Mouse (Mus musculus) testis, postnatal 10 days (tissue): ENCODE measurements around the gene Pbld2.
"Not testable (repeated sequence)": the region's sequence is repeated elsewhere in the genome, so short reads cannot be mapped to it uniquely, and the experiment has no call there.

Source experiments
- DNase-seq: peaks from one replicate; pipeline ENCODE4 v3.0.0; 2021; ENCODE audit warnings: low spot score

The Pbld2 gene

DNA sequence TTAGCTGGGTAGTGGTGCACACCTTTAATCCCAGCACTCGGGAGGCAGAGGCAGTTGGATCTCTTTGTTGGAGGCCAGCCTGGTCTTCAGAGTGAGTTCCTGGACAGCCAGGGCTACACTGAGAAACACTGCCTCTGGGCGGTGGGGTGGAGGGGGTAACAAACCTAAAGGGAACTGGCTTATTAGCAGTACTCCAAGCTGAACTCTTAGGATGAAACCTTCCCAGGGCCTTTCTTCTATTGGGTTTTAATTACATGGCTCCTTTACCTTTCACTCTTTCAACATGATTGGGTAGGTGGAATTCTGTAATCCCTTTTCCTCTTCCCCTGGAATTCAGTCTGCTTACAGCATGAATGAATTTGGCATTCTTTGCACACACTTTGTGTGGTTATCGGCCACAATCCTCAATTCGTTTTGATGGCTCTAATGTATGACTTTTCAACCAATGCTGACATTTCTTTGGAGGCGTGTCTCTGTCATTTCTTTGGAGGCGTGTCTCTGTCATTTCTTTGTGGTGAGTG is 1.4 kb downstream of the Pbld2 start:
- no peak for DNase-seq

DNA sequence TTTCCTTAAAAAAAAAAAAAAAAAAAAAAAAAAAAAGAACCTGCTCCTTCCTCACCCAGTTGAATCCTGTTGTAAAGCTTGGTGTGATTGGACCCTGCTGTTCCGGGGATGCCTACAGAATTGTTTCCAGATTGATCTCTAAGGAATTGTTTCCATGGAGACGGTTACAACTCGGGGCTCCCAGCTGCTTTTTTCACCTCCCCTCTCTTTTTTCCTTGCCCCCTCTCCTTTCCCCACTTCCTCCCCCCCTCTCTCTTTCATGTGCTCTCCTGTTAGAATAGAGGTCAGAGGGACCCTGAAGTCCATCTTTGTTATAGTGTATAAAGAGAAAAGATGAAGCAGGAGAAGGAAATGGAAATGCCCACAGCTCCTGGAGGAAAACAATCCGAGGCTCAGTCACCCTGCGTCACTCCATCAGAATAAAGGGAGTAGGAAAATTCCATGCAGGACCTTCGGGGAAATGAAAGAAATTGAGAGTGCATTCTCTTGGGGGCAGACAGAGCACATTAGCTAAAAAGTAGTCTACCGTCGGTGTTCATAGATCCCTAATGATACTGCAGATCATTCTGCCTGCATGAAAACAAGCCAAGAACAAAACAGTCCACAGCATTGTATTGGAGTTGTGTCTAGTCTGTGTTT is 2.2 kb downstream of the Pbld2 start:
- DNase-seq: no peak

DNA sequence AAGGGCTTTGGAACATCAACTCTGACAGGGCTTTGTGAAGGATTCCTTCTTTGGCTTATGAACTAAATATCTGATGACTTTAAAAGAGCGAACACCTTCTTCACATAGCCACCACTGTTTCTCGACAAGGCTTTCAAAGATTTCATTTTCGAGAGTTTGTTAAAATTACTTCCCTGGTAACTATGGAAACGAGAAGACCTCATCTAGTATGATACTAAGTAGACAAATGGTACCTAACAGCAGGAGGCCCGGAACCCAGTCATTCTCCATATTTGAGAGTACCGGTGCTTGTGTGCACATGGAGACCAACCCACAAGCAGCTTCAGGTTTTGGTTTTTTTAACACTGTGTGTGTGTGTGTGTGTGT is 2.7 kb downstream of the Pbld2 start:
- DNase-seq: no peak

DNA sequence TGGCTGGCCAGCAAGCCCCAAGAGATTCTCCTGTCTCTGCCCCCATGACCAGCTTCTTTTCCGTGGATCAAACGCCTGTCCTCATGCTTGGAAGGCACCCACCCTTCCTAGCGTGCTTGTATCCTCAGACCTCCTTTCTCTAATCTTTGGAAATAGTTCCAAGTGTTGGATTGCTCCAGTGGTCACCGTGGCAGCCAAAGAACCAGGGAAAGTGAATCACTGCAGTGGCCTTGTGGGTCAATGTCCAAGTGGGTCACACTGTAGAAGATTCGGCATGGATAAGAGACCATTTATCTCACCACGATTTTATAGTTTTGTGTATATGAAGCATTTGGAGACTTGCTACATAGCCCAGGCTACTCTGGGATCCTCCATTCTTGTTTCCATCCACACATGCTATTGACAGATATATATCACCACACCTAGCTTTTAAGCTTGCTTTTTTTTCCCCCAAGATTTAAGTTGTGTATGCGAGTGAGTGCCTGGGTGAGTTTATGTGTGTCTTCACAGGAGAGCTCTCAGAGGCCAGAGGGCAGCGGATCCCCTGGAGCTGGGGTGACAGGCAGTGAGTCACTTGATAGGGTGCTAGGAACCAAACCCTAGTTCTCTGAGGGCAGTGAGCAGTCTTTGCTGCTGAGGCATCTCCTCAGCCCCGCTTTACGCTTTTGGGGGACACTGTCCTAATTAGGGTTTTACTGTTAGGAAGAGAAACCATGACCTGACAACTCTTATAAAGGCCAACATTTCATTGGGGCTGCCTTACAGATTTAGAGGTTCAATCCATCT is 3.5 kb downstream of the Pbld2 start:
- no peak for DNase-seq

DNA sequence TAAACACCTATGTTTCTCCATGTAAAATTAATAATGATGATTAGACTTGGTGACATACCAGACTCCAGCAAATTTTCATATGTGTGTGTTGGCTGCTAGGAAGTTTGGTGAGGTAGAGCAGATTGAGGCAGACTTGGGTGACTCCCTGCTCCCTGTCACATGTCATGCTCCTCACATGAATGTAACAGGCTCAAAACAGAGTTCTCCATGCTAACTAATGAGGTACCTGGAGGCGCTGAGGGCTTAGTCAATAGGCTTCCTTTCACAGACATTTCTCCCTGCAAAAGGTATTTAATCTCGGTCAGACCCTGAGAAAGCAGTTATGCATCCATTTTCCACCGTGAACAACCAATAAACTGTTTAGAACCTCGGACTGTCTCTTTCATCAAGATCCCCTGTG is 4.3 kb downstream of the Pbld2 start:
- no peak for DNase-seq

DNA sequence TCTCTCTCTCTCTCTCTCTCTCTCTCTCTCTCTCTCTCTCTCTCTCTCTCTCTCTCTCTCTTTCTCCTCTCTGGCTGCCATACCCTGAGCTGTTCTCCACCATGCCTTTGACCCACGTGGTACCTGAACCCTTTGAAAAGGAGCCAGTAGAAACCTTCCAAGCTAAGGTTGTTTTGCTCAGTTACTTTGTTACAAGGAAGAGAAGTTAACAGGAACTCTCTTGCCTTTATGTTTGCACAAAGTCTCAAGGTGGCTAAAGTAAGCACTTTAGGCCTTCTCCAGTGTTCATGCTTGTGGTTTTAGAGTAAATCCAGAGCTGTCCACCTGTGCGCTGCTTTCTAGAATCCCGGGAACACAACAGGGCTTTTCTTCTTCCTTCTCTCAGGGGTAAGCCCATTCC is 8.2 kb downstream of the Pbld2 start:
- no peak for DNase-seq

DNA sequence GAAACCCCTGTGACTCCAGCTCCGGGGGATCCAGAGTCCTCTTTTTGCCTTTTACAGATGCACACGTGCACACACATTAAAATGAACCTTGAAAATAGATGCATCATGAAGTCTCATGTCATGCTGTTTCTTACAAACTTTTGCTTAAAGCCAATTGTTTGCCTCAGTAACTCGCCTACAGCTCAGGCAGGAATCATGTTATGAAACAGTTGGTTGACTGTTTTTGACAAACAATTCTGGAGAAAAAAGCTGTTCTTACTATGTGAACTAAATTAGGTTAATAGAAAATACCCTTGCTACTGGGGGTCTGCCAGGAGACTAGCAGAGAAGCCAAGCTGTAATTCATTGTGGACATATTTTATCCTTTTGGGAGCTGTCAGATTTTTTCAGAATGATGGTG is 8.8 kb downstream of the Pbld2 start:
- no peak for DNase-seq

DNA sequence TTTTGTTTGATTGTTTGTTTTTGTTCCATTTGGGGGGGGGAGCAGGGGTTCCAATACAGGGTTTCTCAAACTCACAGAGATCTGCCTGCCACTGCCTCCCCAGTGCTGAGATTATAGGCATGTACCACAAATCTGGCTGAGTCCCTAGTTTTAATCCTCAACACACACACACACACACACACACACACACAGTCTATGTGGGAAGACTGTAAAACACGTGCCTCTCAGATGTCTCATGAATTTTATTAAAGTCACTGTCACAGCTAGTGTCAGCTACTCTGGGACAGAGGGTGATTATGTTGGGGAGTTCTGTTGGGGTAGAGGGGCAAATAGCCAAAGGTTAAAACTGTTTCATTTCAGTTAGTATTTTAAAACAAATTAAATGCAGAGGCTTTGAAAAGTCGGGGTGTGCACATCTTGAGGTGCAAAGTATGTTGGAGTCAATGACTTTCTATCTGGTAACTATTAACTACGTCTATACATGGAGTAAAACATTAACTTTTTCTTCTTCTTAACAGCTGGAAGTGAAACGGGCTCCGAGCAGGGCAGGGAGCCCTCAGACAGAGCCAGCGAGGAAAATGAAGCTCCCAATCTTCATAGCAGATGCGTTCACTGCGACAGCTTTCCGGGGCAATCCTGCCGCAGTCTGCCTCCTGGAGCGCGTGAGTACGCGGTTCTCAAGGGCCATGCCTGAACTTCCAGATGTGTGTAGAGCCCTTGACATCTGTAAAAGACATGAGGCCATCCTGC is 14.6 kb downstream of the Pbld2 start:
- no peak for DNase-seq

DNA sequence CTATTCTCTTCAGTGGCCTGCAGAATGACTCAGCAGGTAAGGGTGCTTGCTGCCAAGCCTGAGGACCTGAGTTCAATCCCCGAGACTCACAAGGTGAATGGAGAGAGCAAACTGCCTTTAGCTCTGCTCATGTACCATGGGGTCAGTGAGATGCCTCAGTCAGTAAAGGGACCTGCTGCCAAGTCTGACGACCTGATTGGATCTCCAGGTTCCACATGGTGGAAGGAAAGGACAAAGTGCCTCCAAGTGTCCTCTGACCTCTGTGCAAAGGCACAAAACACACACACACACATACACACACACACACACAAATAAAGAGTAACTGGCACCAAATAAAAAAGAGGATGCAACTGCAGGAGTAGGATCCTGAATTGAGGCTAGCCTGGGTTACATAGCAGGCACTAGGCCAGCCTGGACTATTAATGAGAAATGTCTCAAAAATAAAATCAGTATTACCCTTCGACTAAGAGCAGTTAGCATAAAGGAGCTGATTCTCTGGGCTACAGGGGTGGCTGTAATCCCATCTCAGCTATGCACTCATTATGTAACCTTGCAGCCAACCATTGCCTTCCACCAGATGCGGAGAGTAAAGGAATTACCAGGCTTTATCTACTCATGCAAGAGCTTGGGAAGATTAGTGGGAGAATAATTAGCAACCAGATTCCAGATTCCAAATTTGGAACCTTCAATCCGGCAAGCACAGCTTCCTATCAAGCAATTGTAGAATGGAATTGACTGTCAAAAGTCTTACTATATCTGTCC is 15.9 kb downstream of the Pbld2 start:
- DNase-seq: no peak

DNA sequence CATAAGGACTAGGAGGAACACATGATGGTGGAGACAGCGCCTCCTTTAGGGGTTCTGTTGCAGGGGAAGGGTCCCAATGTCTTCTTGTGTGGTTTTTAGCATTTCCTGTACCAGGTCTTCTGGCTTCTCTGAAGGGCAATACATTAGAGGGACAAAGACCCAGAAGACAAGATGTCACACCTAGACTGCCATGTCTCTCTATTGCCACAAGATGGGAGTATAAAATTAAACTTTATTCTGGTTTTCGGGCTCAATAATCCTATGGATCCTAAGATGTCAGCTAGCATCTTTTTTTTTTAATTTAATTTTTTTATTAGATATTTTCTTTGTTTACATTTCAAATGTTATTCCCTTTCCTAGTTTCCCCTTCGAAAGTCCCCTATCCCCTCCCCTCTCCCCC is 19.0 kb downstream of the Pbld2 start:
- no peak for DNase-seq

DNA sequence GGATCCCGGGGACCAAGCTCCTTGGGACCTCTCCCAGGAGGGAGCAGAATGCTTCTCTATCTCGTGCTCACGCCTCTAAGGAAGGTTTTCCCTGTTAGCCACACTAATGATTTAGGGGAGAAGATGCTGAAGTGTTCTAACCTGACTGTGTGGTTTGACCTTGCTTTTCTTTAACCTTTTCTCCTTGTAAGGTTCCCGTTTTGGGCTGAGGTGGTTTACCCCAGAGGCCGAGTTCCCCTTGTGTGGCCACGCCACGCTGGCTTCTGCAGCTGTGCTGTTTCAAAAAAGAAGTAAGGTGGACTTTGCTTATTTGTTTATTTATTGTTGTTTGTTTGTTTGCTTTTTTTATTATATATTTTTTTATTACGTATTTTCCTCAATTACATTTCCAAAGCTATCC is 23.6 kb downstream of the Pbld2 start:
- DNase-seq: no peak

DNA sequence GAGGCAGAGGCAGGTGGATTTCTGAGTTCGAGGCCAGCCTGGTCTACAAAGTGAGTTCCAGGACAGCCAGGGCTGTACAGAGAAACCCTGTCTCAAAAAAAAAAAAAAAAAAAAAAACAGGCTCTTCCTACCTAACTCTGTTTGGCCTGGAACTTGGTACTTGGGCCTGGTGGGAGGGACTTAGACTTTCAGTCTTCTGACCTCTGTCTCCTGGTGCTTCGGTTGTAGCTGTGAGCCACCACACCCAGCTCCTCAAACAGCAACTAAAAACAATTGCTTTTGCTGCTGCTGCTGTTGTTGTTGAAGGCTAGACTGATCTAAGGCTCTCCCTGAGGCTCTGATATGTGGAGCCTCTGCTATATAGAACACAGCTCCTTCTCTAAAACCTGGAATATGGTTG is 25.0 kb downstream of the Pbld2 start:
- no peak for DNase-seq

DNA sequence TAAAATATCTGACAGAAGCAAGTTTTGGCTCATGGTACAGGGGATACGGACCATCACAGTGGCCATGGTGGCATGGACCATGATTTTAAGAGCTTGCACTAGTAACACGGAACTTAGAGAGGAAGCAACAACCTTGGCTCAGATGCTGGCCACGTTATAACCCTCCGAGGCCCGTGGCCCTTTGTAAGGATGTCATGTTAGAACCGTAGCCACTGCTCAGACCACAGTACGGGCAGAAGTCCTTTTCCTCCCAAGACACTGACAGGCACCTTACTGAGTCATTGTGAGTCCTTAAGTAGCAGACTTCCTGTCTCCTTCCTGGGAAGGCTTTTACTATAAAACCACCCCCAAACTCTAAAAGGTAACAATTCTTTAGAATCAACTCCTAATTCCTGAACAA is 27.2 kb downstream of the Pbld2 start:
- DNase-seq: no peak

DNA sequence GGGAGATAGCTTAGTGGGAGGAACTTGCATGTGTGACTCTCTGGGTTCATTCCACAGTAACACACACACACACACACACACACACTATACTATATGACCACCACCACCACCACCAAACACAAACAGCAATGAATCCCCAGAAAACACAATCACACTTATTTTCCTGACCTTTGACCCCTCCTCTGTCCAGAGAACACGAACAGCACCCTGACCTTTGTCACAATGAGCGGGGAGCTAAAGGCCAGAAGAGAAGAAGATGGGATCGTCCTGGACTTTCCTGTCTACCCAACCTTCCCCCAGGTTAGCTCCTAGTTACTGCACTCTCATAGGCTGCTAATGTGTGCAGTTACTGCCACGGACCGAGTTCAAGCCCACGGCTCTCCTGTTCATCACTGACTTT is 27.9 kb downstream of the Pbld2 start:
- DNase-seq: no peak

DNA sequence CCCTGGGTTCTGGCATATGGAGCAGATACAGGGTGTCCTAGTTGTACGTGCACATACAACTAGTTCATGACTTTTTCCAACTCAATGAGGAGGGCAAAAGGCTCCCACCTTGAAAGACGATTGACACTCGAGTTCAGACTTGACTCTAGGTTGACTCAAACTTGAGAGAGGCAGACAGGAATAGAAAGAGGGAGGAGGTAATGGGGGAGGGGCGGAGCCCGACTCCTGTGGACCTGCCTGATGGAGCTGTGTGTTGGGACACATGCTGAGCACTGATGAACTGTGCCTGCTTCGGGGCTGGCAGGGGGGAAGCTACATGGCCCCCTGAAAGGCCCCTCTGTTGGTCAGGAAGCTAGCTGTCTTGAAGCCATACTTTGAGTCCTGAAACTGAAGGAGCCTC is 28.9 kb downstream of the Pbld2 start:
- DNase-seq: no peak

DNA sequence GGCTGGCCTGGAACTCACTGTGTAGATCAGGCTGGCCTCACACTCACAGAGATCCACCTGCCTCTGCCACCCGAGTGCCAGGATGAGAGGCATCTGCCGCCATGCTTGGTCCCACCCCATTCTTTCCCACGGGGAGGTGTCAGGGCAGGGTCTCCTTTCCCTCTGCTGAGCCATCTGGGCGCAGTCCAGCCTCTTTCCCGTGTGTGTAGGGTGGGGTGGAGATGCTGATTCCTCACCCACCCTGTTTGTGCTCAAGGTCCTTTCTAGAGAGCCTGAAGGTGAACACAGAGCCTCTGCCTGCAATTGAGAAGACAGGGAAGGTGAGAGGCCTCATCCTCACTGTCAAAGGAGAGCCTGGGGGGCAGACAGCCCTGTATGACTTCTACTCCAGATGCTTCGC is 30.0 kb downstream of the Pbld2 start:
- not testable (repeated sequence) for DNase-seq

DNA sequence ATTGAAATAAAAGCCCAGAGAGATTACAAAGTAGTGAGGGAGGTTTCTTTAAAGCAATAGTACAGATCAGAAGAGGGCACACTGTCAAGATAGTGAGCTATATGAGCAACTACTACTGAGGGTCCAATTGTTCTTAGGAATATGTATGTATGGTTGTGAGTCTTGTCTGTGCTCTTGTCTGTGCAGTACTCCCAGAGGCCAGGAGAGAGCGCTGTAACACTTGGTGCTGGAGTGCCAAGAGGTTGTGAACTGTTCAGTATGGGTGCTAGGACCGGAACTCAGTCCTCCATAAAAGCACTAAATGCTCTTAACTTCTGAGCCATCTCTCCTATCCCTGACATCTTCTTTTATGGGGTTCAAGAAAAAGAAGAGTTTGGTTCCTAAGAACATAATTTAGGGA is 30.5 kb downstream of the Pbld2 start:
- DNase-seq: no peak

DNA sequence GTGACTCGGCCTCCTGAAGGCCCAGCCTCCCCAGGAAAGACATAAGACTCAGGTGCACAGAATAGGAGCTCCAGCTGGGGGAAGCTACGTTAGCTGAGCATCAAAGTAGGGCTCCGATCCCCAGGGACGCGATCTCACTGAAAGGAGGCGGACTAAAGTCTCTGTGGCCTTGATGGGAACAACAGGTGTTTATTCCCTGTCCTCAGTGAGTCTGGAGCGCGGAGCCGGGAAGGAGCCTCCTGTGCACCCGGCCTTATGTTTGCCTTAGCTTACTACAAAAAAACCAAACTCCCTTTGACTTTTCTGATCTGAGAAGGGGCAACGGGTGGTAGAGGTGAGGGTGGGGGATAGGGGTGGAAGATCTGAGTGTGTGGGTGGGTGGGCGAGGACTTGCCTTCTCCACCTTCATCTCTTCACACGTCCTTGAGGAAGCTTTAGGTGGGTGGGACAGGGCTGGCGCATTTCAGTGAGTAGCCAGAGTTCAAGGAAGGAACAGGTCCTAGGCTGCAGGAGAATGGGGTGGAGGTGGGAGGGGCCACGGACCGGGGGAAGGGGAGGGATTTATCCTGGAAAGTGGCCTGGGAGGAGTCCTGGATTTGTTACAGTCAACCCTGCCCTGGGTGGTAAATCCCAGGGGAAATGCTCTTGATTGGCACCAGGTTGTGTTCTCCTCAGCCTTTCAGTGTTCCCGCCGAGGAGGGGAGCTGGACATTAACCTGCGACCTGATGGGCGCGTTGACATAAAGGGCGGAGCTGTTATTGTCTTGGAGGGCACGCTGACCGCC is 33.0 kb downstream of the Pbld2 start:
- peak; percentile 65 for DNase-seq

DNA sequence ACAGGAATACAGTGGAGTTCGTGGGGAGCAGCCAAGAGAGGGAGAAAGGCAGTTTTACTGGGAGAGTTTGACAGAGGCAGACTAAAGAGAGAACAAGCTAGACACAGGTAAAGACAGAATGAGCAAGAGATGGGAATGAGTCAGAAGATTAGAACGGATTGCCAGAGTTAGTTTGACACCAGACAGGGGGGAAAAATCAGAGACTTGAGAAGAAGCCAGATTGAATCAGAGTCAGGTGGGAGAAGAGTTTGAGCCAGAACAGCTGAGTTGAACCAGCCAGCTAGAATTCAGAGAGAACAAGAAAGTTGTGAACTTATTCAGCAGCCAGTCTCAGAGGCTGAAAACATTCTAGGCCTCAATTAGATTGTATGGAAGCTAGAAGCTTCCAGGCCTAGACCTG is 35.7 kb downstream of the Pbld2 start, which contains the start of gene Pbld1:
Gene Pbld1, plus strand, starts transcription at position 301 of the 400 bp plus-strand sequence.
- DNase-seq: no peak

DNA sequence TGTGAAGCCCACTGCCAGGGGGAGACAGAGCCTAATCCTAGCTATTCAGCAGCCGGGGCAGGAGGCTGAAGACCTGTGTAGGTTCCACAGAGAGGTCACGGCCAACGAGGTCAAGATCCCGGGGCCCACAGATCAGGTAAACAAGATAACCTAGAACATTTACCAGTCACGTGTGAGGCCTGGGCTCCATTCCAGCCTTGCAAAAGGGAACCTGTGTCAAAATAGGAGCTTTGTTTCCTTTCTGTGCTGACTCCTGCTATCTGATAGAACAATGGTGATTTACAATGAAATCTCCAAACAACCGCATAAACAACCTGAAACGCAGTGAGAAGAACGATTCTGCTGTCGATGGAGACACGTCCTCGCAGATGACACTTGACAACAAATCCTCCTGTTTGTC is 36.3 kb downstream of the Pbld2 start:
- peak; percentile 60 for DNase-seq

DNA sequence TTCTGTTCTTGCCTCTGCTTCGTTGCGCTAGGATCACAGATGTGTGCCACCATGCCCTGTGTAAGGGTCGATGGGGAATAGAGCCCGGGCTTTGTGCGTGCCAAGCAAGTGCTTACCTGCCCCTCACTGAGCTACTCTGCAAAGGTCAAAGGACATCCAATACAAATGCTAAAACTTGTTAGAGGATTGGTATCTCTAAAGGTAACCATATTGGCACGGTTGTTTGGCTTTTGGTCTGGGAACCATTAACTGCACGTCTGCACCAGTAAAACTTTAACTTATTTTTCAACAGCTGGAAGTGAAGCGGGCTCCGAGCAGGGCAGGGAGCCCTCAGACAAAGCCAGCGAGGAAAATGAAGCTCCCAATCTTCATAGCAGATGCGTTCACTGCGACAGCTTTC is 37.2 kb downstream of the Pbld2 start:
- DNase-seq: no peak
